Mouse (Mus musculus) E14TG2a.4 (cell line): ENCODE results near the gene Trio.

Experiments used
- H3K27me3 ChIP-seq: 2 replicates; pipeline ENCODE4 v1.6.1; 2014; ENCODE audit warnings: low read length, control low read depth; ENCODE audit not compliant: insufficient read depth
- H3K36me3 ChIP-seq: 2 replicates; pipeline ENCODE4 v1.6.1; 2014; ENCODE audit warnings: low read length, control low read depth; ENCODE audit not compliant: insufficient read depth
- H3K4me1 ChIP-seq: replicated peaks from 2 replicates; pipeline ENCODE4 v1.6.1; 2014; ENCODE audit warnings: low read depth, low read length, control low read depth
- H3K4me3 ChIP-seq: replicated peaks from 2 replicates; pipeline ENCODE4 v1.5.1; 2014; ENCODE audit warnings: mild to moderate bottlenecking, low read length
- H3K9me3 ChIP-seq: 2 replicates; pipeline ENCODE4 v1.6.1; 2014; ENCODE audit warnings: low read length, control low read depth
- CTCF ChIP-seq: conservative IDR thresholded peaks from 2 replicates; pipeline ENCODE4 v1.5.1; 2014; ENCODE audit warnings: low read length
- NANOG ChIP-seq: IDR thresholded peaks from 2 replicates; pipeline ENCODE4 v1.6.1; 2014; ENCODE audit warnings: borderline replicate concordance, low read length, mixed read lengths
- POU5F1 ChIP-seq: IDR thresholded peaks from 2 replicates; pipeline ENCODE4 v1.6.1; 2014; ENCODE audit warnings: low read length, borderline replicate concordance

Gene Trio

GRCm38 (mm10) chr15:27980436-27980835 is 45.2 kb downstream of the Trio start:
- TF ChIP-seq NANOG, result no peak
- TF ChIP-seq CTCF, result no peak
- no peak for TF ChIP-seq POU5F1
- peaks cover 5% of the 10 kb centered on the region for H3K9me3 ChIP-seq

GRCm38 (mm10) chr15:27976950-27977349 is 48.7 kb downstream of the Trio start:
- Histone ChIP-seq H3K9me3 (peaks cover 5% of the 10 kb centered on the region), H3K4me3 (no peak overlapping the region), H3K36me3 (no peaks in the 10 kb centered on the region), H3K27me3 (no peaks in the 10 kb centered on the region; the same call in 1 of the 2 replicates), H3K4me1 (no peaks in the 10 kb centered on the region)
- no peak for TF ChIP-seq CTCF
- no peak for TF ChIP-seq POU5F1
- TF ChIP-seq NANOG, result no peak

More at GRCm38 (mm10) chr15:27980436-27980835, 45.2 kb downstream of the Trio start:
- Histone ChIP-seq H3K27me3 (peaks cover 1% of the 10 kb centered on the region), H3K4me1 (no peaks in the 10 kb centered on the region), H3K36me3 (no peaks in the 10 kb centered on the region), H3K4me3 (no peak overlapping the region)

GRCm38 (mm10) chr15:27976366-27976765 is 49.3 kb downstream of the Trio start:
- no peaks in the 10 kb centered on the region; the same call in 1 of the 2 replicates for H3K27me3 ChIP-seq
- H3K4me1 ChIP-seq, result no peaks in the 10 kb centered on the region
- H3K36me3 ChIP-seq, result no peaks in the 10 kb centered on the region
- peaks cover 5% of the 10 kb centered on the region for H3K9me3 ChIP-seq
- no peak overlapping the region for H3K4me3 ChIP-seq
- TF ChIP-seq CTCF (no peak), POU5F1 (no peak), NANOG (no peak)

GRCm38 (mm10) chr15:27974637-27975036 is 51.0 kb downstream of the Trio start:
- no peak overlapping the region for H3K4me3 ChIP-seq
- H3K9me3 ChIP-seq, result peaks cover 5% of the 10 kb centered on the region
- no peaks in the 10 kb centered on the region for H3K4me1 ChIP-seq
- H3K36me3 ChIP-seq, result no peaks in the 10 kb centered on the region
- no peaks in the 10 kb centered on the region; the same call in 1 of the 2 replicates for H3K27me3 ChIP-seq
- no peak for TF ChIP-seq CTCF
- no peak for TF ChIP-seq POU5F1
- no peak for TF ChIP-seq NANOG

GRCm38 (mm10) chr15:27968183-27968582 is 57.5 kb downstream of the Trio start:
- TF ChIP-seq CTCF (no peak), NANOG (no peak), POU5F1 (no peak)
- Histone ChIP-seq H3K9me3 (no peaks in the 10 kb centered on the region), H3K36me3 (no peaks in the 10 kb centered on the region), H3K4me3 (peak overlapping the region; percentile 59), H3K4me1 (peaks cover 21% of the 10 kb centered on the region), H3K27me3 (0 out of 2 replicates have a peak, but pooled peaks cover 3% of the 10 kb centered on the region)

GRCm38 (mm10) chr15:27967128-27967876 is 58.3 kb downstream of the Trio start:
- H3K4me1 ChIP-seq, result peaks cover 21% of the 10 kb centered on the region

GRCm38 (mm10) chr15:27964877-27965276 is 60.8 kb downstream of the Trio start:
- Histone ChIP-seq H3K27me3 (peaks cover 11% of the 10 kb centered on the region; the same call in 1 of the 2 replicates), H3K9me3 (no peaks in the 10 kb centered on the region)

More at GRCm38 (mm10) chr15:27967128-27967876, 58.3 kb downstream of the Trio start:
- Histone ChIP-seq H3K4me3 (peak overlapping the region; percentile 59), H3K36me3 (no peaks in the 10 kb centered on the region), H3K27me3 (0 out of 2 replicates have a peak, but pooled peaks cover 3% of the 10 kb centered on the region), H3K9me3 (no peaks in the 10 kb centered on the region)
- TF ChIP-seq NANOG, result no peak
- no peak for TF ChIP-seq CTCF
- TF ChIP-seq POU5F1, result no peak

GRCm38 (mm10) chr15:27963506-27963905 is 62.1 kb downstream of the Trio start:
- Histone ChIP-seq H3K4me3 (no peak overlapping the region), H3K36me3 (no peaks in the 10 kb centered on the region; the same call in 1 of the 2 replicates), H3K27me3 (peaks cover 11% of the 10 kb centered on the region; the same call in 1 of the 2 replicates), H3K9me3 (no peaks in the 10 kb centered on the region), H3K4me1 (peaks cover 21% of the 10 kb centered on the region)
- TF ChIP-seq CTCF (no peak), NANOG (no peak), POU5F1 (no peak)

More at GRCm38 (mm10) chr15:27964877-27965276, 60.8 kb downstream of the Trio start:
- no peaks in the 10 kb centered on the region; the same call in 1 of the 2 replicates for H3K36me3 ChIP-seq
- peaks cover 21% of the 10 kb centered on the region for H3K4me1 ChIP-seq
- TF ChIP-seq POU5F1 (no peak), NANOG (no peak), CTCF (no peak)
- no peak overlapping the region for H3K4me3 ChIP-seq

GRCm38 (mm10) chr15:27960642-27961041 is 65.0 kb downstream of the Trio start:
- TF ChIP-seq CTCF (no peak), POU5F1 (no peak), NANOG (no peak)
- no peak overlapping the region for H3K4me3 ChIP-seq

More at GRCm38 (mm10) chr15:27960642-27961041, 65.0 kb downstream of the Trio start:
- Histone ChIP-seq H3K9me3 (no peaks in the 10 kb centered on the region), H3K36me3 (peaks cover 4% of the 10 kb centered on the region; the same call in 1 of the 2 replicates), H3K4me1 (no peaks in the 10 kb centered on the region; the same call in 1 of the 2 replicates), H3K27me3 (peaks cover 8% of the 10 kb centered on the region; the same call in 1 of the 2 replicates)
